Mouse (Mus musculus) hindbrain, embryonic 11.5 days (tissue): Measurements from ENCODE around the gene Ets2. TPM values are rescaled to one million over a fixed set of nuclear protein-coding genes. Genes with fewer than 3 reads are reported as not detected.

ENCODE experiments used
- polyA plus RNA-seq: library from polyadenylated mRNA; unstranded; fragments of >200 nt; fragmentation: Nextera tagmentation; extraction: Ambion mirVana; gene quantifications from 2 replicates; pipeline ENCODE4 v1.2.1, GENCODE M21; 2014

Gene Ets2
- polyA plus RNA-seq, 1 experiment from 2014 or later: 17.6 TPM

Other genes starting within 250 kb of the Ets2 start
- 3.0 and 3.4 TPM in 2 replicates for gene Erg, start 115.5 kb upstream of the Ets2 start, polyA plus RNA-seq